Mouse (Mus musculus): ENCODE results near the gene Ube3b. TPM values are rescaled to one million over a fixed set of nuclear protein-coding genes. Genes with fewer than 3 reads are reported as not detected.

Gene Ube3b
- polyA plus RNA-seq, 1 experiment from 2014 or later = 48.4 TPM

GRCm38 (mm10) chr5:114449011-114449410 lies 68.6 kb downstream of the Ube3b start:
- Histone ChIP-seq H3K27ac (replicated peaks; ENCODE audit: low read depth, low read length) (no peak overlapping the region), H3K9me3 (ENCODE audit: control insufficient read depth, low read length) (no peaks in the 10 kb centered on the region), H3K27me3 (ENCODE audit: control insufficient read depth, insufficient read depth, low read length) (no peaks in the 10 kb centered on the region), H3K4me3 (ENCODE audit: low read depth, low read length) (no peak overlapping the region), H3K9ac (ENCODE audit: low read length) (no peak overlapping the region), H3K4me2 (ENCODE audit: low read depth, severe bottlenecking) (no peak overlapping the region), H3K36me3 (ENCODE audit: control insufficient read depth, insufficient read depth, low read length) (peaks cover 5% of the 10 kb centered on the region; the same call in 1 of the 2 replicates), H3K4me1 (ENCODE audit: control insufficient read depth, insufficient read depth, low read length) (peaks cover 5% of the 10 kb centered on the region; the same call in 1 of the 2 replicates)
- no peak for ATAC-seq (ENCODE audit: insufficient number of reproducible peaks, low FRiP score, low TSS enrichment, low read depth)
- 83% methylated on average over 4 of the region's 4 CpGs for WGBS
- no peak for DNase-seq (ENCODE audit: low spot score)

- Histone ChIP-seq H3K9me3 (ENCODE audit: control insufficient read depth, low read length) (no peaks in the 10 kb centered on the region), H3K27ac (replicated peaks; ENCODE audit: low read depth, low read length) (no peak overlapping the region), H3K9ac (ENCODE audit: low read length) (no peak overlapping the region), H3K4me2 (ENCODE audit: low read depth, severe bottlenecking) (no peak overlapping the region), H3K4me3 (ENCODE audit: low read depth, low read length) (no peak overlapping the region), H3K27me3 (ENCODE audit: control insufficient read depth, insufficient read depth, low read length) (no peaks in the 10 kb centered on the region), H3K4me1 (ENCODE audit: control insufficient read depth, insufficient read depth, low read length) (peaks cover 4% of the 10 kb centered on the region; the same call in 1 of the 2 replicates), H3K36me3 (ENCODE audit: control insufficient read depth, insufficient read depth, low read length) (no peaks in the 10 kb centered on the region; the same call in 1 of the 2 replicates)
- DNase-seq (ENCODE audit: low spot score) (no peak), ATAC-seq (ENCODE audit: insufficient number of reproducible peaks, low FRiP score, low TSS enrichment, low read depth) (no peak)
- 66% methylated on average over 9 of the region's 9 CpGs for WGBS
Observed at GRCm38 (mm10) chr5:114456287-114456686, 75.9 kb downstream of the Ube3b start.

GRCm38 (mm10) chr5:114456995-114457605 lies 76.7 kb downstream of the Ube3b start:
- Histone ChIP-seq H3K4me1 (ENCODE audit: control insufficient read depth, insufficient read depth, low read length) (peaks cover 6% of the 10 kb centered on the region; the same call in 1 of the 2 replicates), H3K4me3 (ENCODE audit: low read depth, low read length) (no peak overlapping the region), H3K36me3 (ENCODE audit: control insufficient read depth, insufficient read depth, low read length) (no peaks in the 10 kb centered on the region; the same call in 1 of the 2 replicates), H3K9me3 (ENCODE audit: control insufficient read depth, low read length) (no peaks in the 10 kb centered on the region), H3K9ac (ENCODE audit: low read length) (no peak overlapping the region), H3K4me2 (ENCODE audit: low read depth, severe bottlenecking) (no peak overlapping the region), H3K27me3 (ENCODE audit: control insufficient read depth, insufficient read depth, low read length) (no peaks in the 10 kb centered on the region), H3K27ac (replicated peaks; ENCODE audit: low read depth, low read length) (no peak overlapping the region)
- WGBS = 83% methylated on average over 16 of the region's 16 CpGs
- ATAC-seq (ENCODE audit: insufficient number of reproducible peaks, low FRiP score, low TSS enrichment, low read depth) (no peak), DNase-seq (ENCODE audit: low spot score) (no peak)

GRCm38 (mm10) chr5:114461238-114461637 lies 80.8 kb downstream of the Ube3b start:
- ATAC-seq (ENCODE audit: insufficient number of reproducible peaks, low FRiP score, low TSS enrichment, low read depth) (0 out of 2 replicates have a peak, but pooled peaks have one; percentile 52), DNase-seq (ENCODE audit: low spot score) (peak; percentile 91)
- H3K4me3 ChIP-seq (ENCODE audit: low read depth, low read length) = no peak overlapping the region
- H3K4me2 ChIP-seq (ENCODE audit: low read depth, severe bottlenecking) = no peak overlapping the region
- peaks cover 17% of the 10 kb centered on the region for H3K4me1 ChIP-seq (ENCODE audit: control insufficient read depth, insufficient read depth, low read length)
- H3K36me3 ChIP-seq (ENCODE audit: control insufficient read depth, insufficient read depth, low read length) = no peaks in the 10 kb centered on the region
- no peaks in the 10 kb centered on the region for H3K27me3 ChIP-seq (ENCODE audit: control insufficient read depth, insufficient read depth, low read length)
- no peak overlapping the region for H3K27ac ChIP-seq (replicated peaks; ENCODE audit: low read depth, low read length)
- H3K9me3 ChIP-seq (ENCODE audit: control insufficient read depth, low read length) = no peaks in the 10 kb centered on the region
- H3K9ac ChIP-seq (ENCODE audit: low read length) = no peak overlapping the region
- 9% methylated on average over 7 of the region's 7 CpGs for WGBS

- Histone ChIP-seq H3K4me1 (ENCODE audit: control insufficient read depth, insufficient read depth, low read length) (peaks cover 22% of the 10 kb centered on the region), H3K9me3 (ENCODE audit: control insufficient read depth, low read length) (no peaks in the 10 kb centered on the region), H3K4me2 (ENCODE audit: low read depth, severe bottlenecking) (no peak overlapping the region), H3K27ac (replicated peaks; ENCODE audit: low read depth, low read length) (no peak overlapping the region), H3K36me3 (ENCODE audit: control insufficient read depth, insufficient read depth, low read length) (no peaks in the 10 kb centered on the region), H3K9ac (ENCODE audit: low read length) (no peak overlapping the region), H3K4me3 (ENCODE audit: low read depth, low read length) (no peak overlapping the region), H3K27me3 (ENCODE audit: control insufficient read depth, insufficient read depth, low read length) (no peaks in the 10 kb centered on the region)
- WGBS = 87% methylated on average over 24 of the region's 24 CpGs
- DNase-seq (ENCODE audit: low spot score) = no peak
- ATAC-seq (ENCODE audit: insufficient number of reproducible peaks, low FRiP score, low TSS enrichment, low read depth) = no peak
Observed at GRCm38 (mm10) chr5:114462067-114463040, 81.9 kb downstream of the Ube3b start.

GRCm38 (mm10) chr5:114464561-114464960 lies 84.2 kb downstream of the Ube3b start:
- peaks cover 26% of the 10 kb centered on the region for H3K4me1 ChIP-seq (ENCODE audit: control insufficient read depth, insufficient read depth, low read length)
- H3K36me3 ChIP-seq (ENCODE audit: control insufficient read depth, insufficient read depth, low read length) = no peaks in the 10 kb centered on the region
- H3K27ac ChIP-seq (replicated peaks; ENCODE audit: low read depth, low read length) = no peak overlapping the region
- H3K27me3 ChIP-seq (ENCODE audit: control insufficient read depth, insufficient read depth, low read length) = no peaks in the 10 kb centered on the region
- no peaks in the 10 kb centered on the region for H3K9me3 ChIP-seq (ENCODE audit: control insufficient read depth, low read length)
- 90% methylated on average over 2 of the region's 2 CpGs for WGBS
- no peak overlapping the region for H3K4me2 ChIP-seq (ENCODE audit: low read depth, severe bottlenecking)
- DNase-seq (ENCODE audit: low spot score) = no peak
- ATAC-seq (ENCODE audit: insufficient number of reproducible peaks, low FRiP score, low TSS enrichment, low read depth) = no peak
- H3K4me3 ChIP-seq (ENCODE audit: low read depth, low read length) = no peak overlapping the region
- no peak overlapping the region for H3K9ac ChIP-seq (ENCODE audit: low read length)

- no peak overlapping the region for H3K9ac ChIP-seq (ENCODE audit: low read length)
- no peak overlapping the region for H3K27ac ChIP-seq (replicated peaks; ENCODE audit: low read depth, low read length)
- H3K27me3 ChIP-seq (ENCODE audit: control insufficient read depth, insufficient read depth, low read length) = no peaks in the 10 kb centered on the region
- 45% methylated on average over 7 of the region's 7 CpGs for WGBS
- DNase-seq (ENCODE audit: low spot score) (peak; percentile 65), ATAC-seq (ENCODE audit: insufficient number of reproducible peaks, low FRiP score, low TSS enrichment, low read depth) (no peak)
- H3K36me3 ChIP-seq (ENCODE audit: control insufficient read depth, insufficient read depth, low read length) = no peaks in the 10 kb centered on the region
- no peak overlapping the region for H3K4me2 ChIP-seq (ENCODE audit: low read depth, severe bottlenecking)
- no peak overlapping the region for H3K4me3 ChIP-seq (ENCODE audit: low read depth, low read length)
- H3K9me3 ChIP-seq (ENCODE audit: control insufficient read depth, low read length) = no peaks in the 10 kb centered on the region
- H3K4me1 ChIP-seq (ENCODE audit: control insufficient read depth, insufficient read depth, low read length) = peaks cover 26% of the 10 kb centered on the region
Observed at GRCm38 (mm10) chr5:114465641-114466040, 85.2 kb downstream of the Ube3b start.

GRCm38 (mm10) chr5:114467019-114467418 lies 86.6 kb downstream of the Ube3b start:
- ATAC-seq (ENCODE audit: insufficient number of reproducible peaks, low FRiP score, low TSS enrichment, low read depth) (no peak), DNase-seq (ENCODE audit: low spot score) (peak; percentile 34)
- peak overlapping the region; percentile 50 for H3K4me2 ChIP-seq (ENCODE audit: low read depth, severe bottlenecking)
- H3K4me3 ChIP-seq (ENCODE audit: low read depth, low read length) = peak overlapping the region; percentile 20; the same call in 1 of the 2 replicates
- WGBS = 1% methylated on average over 11 of the region's 11 CpGs
- peaks cover 20% of the 10 kb centered on the region for H3K4me1 ChIP-seq (ENCODE audit: control insufficient read depth, insufficient read depth, low read length)
- H3K9ac ChIP-seq (ENCODE audit: low read length) = peak overlapping the region; percentile 40
- H3K27ac ChIP-seq (replicated peaks; ENCODE audit: low read depth, low read length) = 0 out of 2 replicates have a peak overlapping the region, but pooled peaks have one; percentile 21
- no peaks in the 10 kb centered on the region for H3K27me3 ChIP-seq (ENCODE audit: control insufficient read depth, insufficient read depth, low read length)
- H3K9me3 ChIP-seq (ENCODE audit: control insufficient read depth, low read length) = no peaks in the 10 kb centered on the region; the same call in 1 of the 2 replicates
- H3K36me3 ChIP-seq (ENCODE audit: control insufficient read depth, insufficient read depth, low read length) = no peaks in the 10 kb centered on the region
